Mouse (Mus musculus) MEL (cell line): ENCODE data around the gene Myo10. TPM values are rescaled to one million over a fixed set of nuclear protein-coding genes. Genes with fewer than 3 reads are reported as not detected.
A peak's percentile ranks its signal among the peaks of the same experiment; 100 is the strongest.

Experiments used
- DNase-seq: peaks from one replicate; pipeline ENCODE4 v3.0.0; 2011; ENCODE audit warnings: low read depth, low spot score
- H3K27ac ChIP-seq: 2 replicates; pipeline ENCODE4 v1.5.1; 2012; ENCODE audit warnings: low read depth, mild to moderate bottlenecking, control low read depth, low read length, moderate library complexity; ENCODE audit not compliant: control insufficient read depth
- H3K27me3 ChIP-seq, 2 experiments: fragments of 150-350 bp in 1 of 2; sonication (generic) in 1 of 2; 2 replicates each; pipeline ENCODE4 v1.6.1; 2012; ENCODE audit warnings: low read length in 2 of 2, mild to moderate bottlenecking in 2 of 2, improper control_type of control experiment in 1 of 2, moderate library complexity in 1 of 2; ENCODE audit not compliant: insufficient read depth in 2 of 2, control insufficient read depth in 1 of 2
- H3K36me3 ChIP-seq, 2 experiments: 2 replicates each; pipeline ENCODE4 v1.6.1; 2012 to 2014; ENCODE audit warnings: low read length in 2 of 2, improper control_type of control experiment in 1 of 2, inconsistent platforms in 1 of 2, mild to moderate bottlenecking in 1 of 2; ENCODE audit not compliant: insufficient read depth in 2 of 2, control insufficient read depth in 1 of 2
- H3K4me1 ChIP-seq, 2 experiments: fragments of 150-350 bp in 1 of 2; sonication (generic) in 1 of 2; 2 replicates each; pipeline ENCODE4 v1.6.1; 2012; ENCODE audit warnings: low read length in 2 of 2, improper control_type of control experiment in 1 of 2, mild to moderate bottlenecking in 1 of 2; ENCODE audit not compliant: insufficient read depth in 2 of 2, control insufficient read depth in 1 of 2
- H3K4me3 ChIP-seq, 2 experiments: fragments of 150-350 bp in 1 of 2; sonication (generic) in 1 of 2; 2 replicates each; pipeline ENCODE4 v1.5.1; 2012; ENCODE audit warnings: low read depth in 2 of 2, low read length in 2 of 2, mild to moderate bottlenecking in 2 of 2, moderate library complexity in 2 of 2, control low read depth in 1 of 2, improper control_type of control experiment in 1 of 2; ENCODE audit not compliant: control insufficient read depth in 1 of 2, insufficient read depth in 1 of 2
- H3K79me2 ChIP-seq: 2 replicates; pipeline ENCODE4 v1.6.1; 2012; ENCODE audit warnings: mild to moderate bottlenecking, low read length, moderate library complexity; ENCODE audit not compliant: control insufficient read depth, poor library complexity, insufficient read depth
- H3K9ac ChIP-seq: 2 replicates; pipeline ENCODE4 v1.6.1; 2012; ENCODE audit warnings: low read depth, mild to moderate bottlenecking, control low read depth, low read length, moderate library complexity; ENCODE audit not compliant: control insufficient read depth, poor library complexity, severe bottlenecking
- H3K9me3 ChIP-seq: fragments of 150-350 bp; sonication (generic); replicated peaks from 2 replicates; pipeline ENCODE4 v1.6.1; 2012; ENCODE audit warnings: mild to moderate bottlenecking, low read length, improper control_type of control experiment, moderate library complexity; ENCODE audit not compliant: insufficient read depth
- CTCF ChIP-seq, 3 experiments: IDR thresholded peaks in 2 of 3; conservative IDR thresholded peaks in 1 of 3; 2 replicates each; pipeline ENCODE4 v1.5.1; 2011 to 2012; ENCODE audit warnings: low read length in 3 of 3, low read depth in 2 of 3, mild to moderate bottlenecking in 2 of 3, improper control_type of control experiment in 1 of 3, inconsistent platforms in 1 of 3, mixed read lengths in 1 of 3, moderate library complexity in 1 of 3; ENCODE audit not compliant: control insufficient read depth in 1 of 3, insufficient read depth in 1 of 3, poor library complexity in 1 of 3, severe bottlenecking in 1 of 3
- E2F4 ChIP-seq: IDR thresholded peaks from 2 replicates; pipeline ENCODE4 v1.6.1; 2011; ENCODE audit warnings: low read depth, low read length, improper control_type of control experiment, borderline replicate concordance
- ELF1 ChIP-seq: IDR thresholded peaks from 2 replicates; pipeline ENCODE4 v1.6.1; 2014; ENCODE audit warnings: low read depth, mild to moderate bottlenecking, inconsistent platforms, low read length, improper control_type of control experiment, moderate library complexity
- EP300 ChIP-seq, 2 experiments: IDR thresholded peaks; 2 replicates each; pipeline ENCODE4 v1.6.1; 2011; ENCODE audit warnings: improper control_type of control experiment in 2 of 2, low read length in 2 of 2, low read depth in 1 of 2, mild to moderate bottlenecking in 1 of 2
- GABPA ChIP-seq: IDR thresholded peaks from 2 replicates; pipeline ENCODE4 v1.6.1; 2012; ENCODE audit warnings: low read depth, mild to moderate bottlenecking, inconsistent platforms, low read length, improper control_type of control experiment, moderate library complexity
- HCFC1 ChIP-seq: IDR thresholded peaks from 2 replicates; pipeline ENCODE4 v1.6.1; 2012; ENCODE audit warnings: low read depth, mild to moderate bottlenecking, inconsistent platforms, low read length, improper control_type of control experiment, moderate library complexity
- JUND ChIP-seq: IDR thresholded peaks from 2 replicates; pipeline ENCODE4 v1.6.1; 2011; ENCODE audit warnings: low read depth, mild to moderate bottlenecking, improper control_type of control experiment, low read length
- KAT2A ChIP-seq: conservative IDR thresholded peaks from 2 replicates; pipeline ENCODE4 v1.6.1; 2012; ENCODE audit warnings: low read depth, low read length, improper control_type of control experiment, inconsistent platforms
- MAX ChIP-seq: IDR thresholded peaks from 2 replicates; pipeline ENCODE4 v1.6.1; 2011; ENCODE audit warnings: low read length, improper control_type of control experiment
- MYB ChIP-seq: IDR thresholded peaks from 2 replicates; pipeline ENCODE4 v1.6.1; 2011; ENCODE audit warnings: mild to moderate bottlenecking, low read depth, low read length, improper control_type of control experiment
- MYC ChIP-seq: IDR thresholded peaks from 2 replicates; pipeline ENCODE4 v1.6.1; 2011; ENCODE audit warnings: low read depth, mild to moderate bottlenecking, low read length, improper control_type of control experiment, moderate library complexity
- NRF1 ChIP-seq: IDR thresholded peaks from 2 replicates; pipeline ENCODE4 v1.6.1; 2014; ENCODE audit warnings: low read depth, mild to moderate bottlenecking, inconsistent platforms, low read length, improper control_type of control experiment, moderate library complexity; ENCODE audit not compliant: poor library complexity, insufficient read depth, severe bottlenecking
- POLR2A ChIP-seq, 2 experiments: IDR thresholded peaks; 2 replicates each; pipeline ENCODE4 v1.6.1; 2011 to 2012; ENCODE audit warnings: low read length in 2 of 2, mild to moderate bottlenecking in 2 of 2, control low read depth in 1 of 2, improper control_type of control experiment in 1 of 2, low read depth in 1 of 2, moderate library complexity in 1 of 2; ENCODE audit not compliant: control insufficient read depth in 1 of 2, insufficient read depth in 1 of 2, poor library complexity in 1 of 2
- POLR2AphosphoS5 ChIP-seq: IDR thresholded peaks from 2 replicates; pipeline ENCODE4 v1.6.1; 2012; ENCODE audit warnings: low read depth, borderline replicate concordance, mild to moderate bottlenecking, inconsistent platforms, low read length, moderate library complexity, mixed read lengths
- RCOR1 ChIP-seq: IDR thresholded peaks from 2 replicates; pipeline ENCODE4 v1.6.1; 2012; ENCODE audit warnings: low read depth, mild to moderate bottlenecking, inconsistent platforms, low read length, improper control_type of control experiment
- TAL1 ChIP-seq: IDR thresholded peaks from 2 replicates; pipeline ENCODE4 v1.6.1; 2012; ENCODE audit warnings: mild to moderate bottlenecking, inconsistent platforms, low read length, moderate library complexity, mixed read lengths
- TCF12 ChIP-seq: IDR thresholded peaks from 2 replicates; pipeline ENCODE4 v1.6.1; 2014; ENCODE audit warnings: low read depth, mild to moderate bottlenecking, inconsistent platforms, low read length, improper control_type of control experiment, moderate library complexity
- UBTF ChIP-seq: IDR thresholded peaks from 2 replicates; pipeline ENCODE4 v1.6.1; 2012; ENCODE audit warnings: low read depth, mild to moderate bottlenecking, inconsistent platforms, low read length, improper control_type of control experiment, moderate library complexity, borderline replicate concordance; ENCODE audit not compliant: insufficient read depth
- USF1 ChIP-seq: IDR thresholded peaks from 2 replicates; pipeline ENCODE4 v1.6.1; 2014; ENCODE audit warnings: low read depth, mild to moderate bottlenecking, inconsistent platforms, low read length, improper control_type of control experiment, moderate library complexity
- ZC3H11A ChIP-seq: IDR thresholded peaks from 2 replicates; pipeline ENCODE4 v1.6.1; 2012; ENCODE audit warnings: low read depth, mild to moderate bottlenecking, inconsistent platforms, low read length, improper control_type of control experiment
- ZKSCAN1 ChIP-seq: IDR thresholded peaks from 2 replicates; pipeline ENCODE4 v1.6.1; 2012; ENCODE audit warnings: low read depth, mild to moderate bottlenecking, inconsistent platforms, low read length, improper control_type of control experiment, moderate library complexity
- ZMIZ1 ChIP-seq: IDR thresholded peaks from 2 replicates; pipeline ENCODE4 v1.6.1; 2012; ENCODE audit warnings: low read depth, mild to moderate bottlenecking, inconsistent platforms, low read length, improper control_type of control experiment, moderate library complexity
- polyA plus RNA-seq, 2 experiments: library from polyadenylated mRNA; stranded (reverse) in 1 of 2; unstranded in 1 of 2; fragments of >175 nt in 1 of 2; fragments of >200 nt in 1 of 2; gene quantifications; 2 replicates each; pipeline versions ENCODE4 v1.2.1 to v1.2.4; 2012; ENCODE audit warnings: low replicate concordance in 2 of 2, low read depth in 1 of 2; ENCODE audit not compliant: insufficient read length in 2 of 2, insufficient read depth in 1 of 2, missing spikeins in 1 of 2
- total RNA-seq: library from RNA; depleted of rRNA; stranded (reverse); fragments of 300-350 nt; gene quantifications from 2 replicates; pipeline ENCODE4 v1.2.3, GENCODE M21; 2012

The Myo10 gene
- total and polyA plus RNA-seq, 3 experiments, result 0.01 TPM; not detected in 2

GRCm38 (mm10) chr15:25812479-25812878, 190.2 kb downstream of the Myo10 start:
- Histone ChIP-seq H3K9ac (no peak overlapping the region), H3K4me3 (peak overlapping the region; percentile 35 to 65), H3K79me2 (no peaks in the 10 kb centered on the region), H3K9me3 (no peaks in the 10 kb centered on the region), H3K27ac (no peak overlapping the region), H3K36me3 (no peaks in the 10 kb centered on the region), H3K27me3 (no peaks in the 10 kb centered on the region), H3K4me1 (no peaks in the 10 kb centered on the region)
- peak; percentile 42 for DNase-seq
- TF ChIP-seq USF1, result no peak
- no peak for TF ChIP-seq KAT2A
- TF ChIP-seq POLR2AphosphoS5, result no peak
- TF ChIP-seq MYB, result no peak
- no peak for TF ChIP-seq CTCF (IDR thresholded peaks at IDR 0.05 in 2 of 3, conservative IDR thresholded peaks at IDR 0.05 in 1 of 3; ENCODE audit: control insufficient read depth in 1 of 3, insufficient read depth in 1 of 3, low read depth in 2 of 3, low read length in 3 of 3, poor library complexity in 1 of 3, severe bottlenecking in 1 of 3)
- TF ChIP-seq UBTF, result no peak
- TF ChIP-seq NRF1, result no peak
- TF ChIP-seq ZMIZ1, result no peak
- TF ChIP-seq RCOR1, result no peak
- no peak for TF ChIP-seq POLR2A (IDR thresholded peaks at IDR 0.05; ENCODE audit: control insufficient read depth in 1 of 2, insufficient read depth in 1 of 2, low read depth in 1 of 2, low read length in 2 of 2, poor library complexity in 1 of 2)
- TF ChIP-seq, all 39 proteins: peak for 0

GRCm38 (mm10) chr15:25814535-25814934, 192.2 kb downstream of the Myo10 start:
- Histone ChIP-seq H3K4me1 (no peaks in the 10 kb centered on the region), H3K79me2 (no peaks in the 10 kb centered on the region), H3K9me3 (no peaks in the 10 kb centered on the region), H3K27me3 (no peaks in the 10 kb centered on the region), H3K27ac (no peak overlapping the region), H3K4me3 (no peak overlapping the region), H3K9ac (no peak overlapping the region), H3K36me3 (no peaks in the 10 kb centered on the region)
- no peak for DNase-seq
- TF ChIP-seq ELF1 (no peak), USF1 (no peak), HCFC1 (no peak), RCOR1 (no peak), POLR2AphosphoS5 (no peak), MYC (no peak), GABPA (no peak), ZKSCAN1 (no peak), UBTF (no peak), MAX (no peak), TAL1 (no peak), CTCF (IDR thresholded peaks at IDR 0.05 in 2 of 3, conservative IDR thresholded peaks at IDR 0.05 in 1 of 3; ENCODE audit: control insufficient read depth in 1 of 3, insufficient read depth in 1 of 3, low read depth in 2 of 3, low read length in 3 of 3, poor library complexity in 1 of 3, severe bottlenecking in 1 of 3) (no peak), E2F4 (no peak), MYB (no peak), ZC3H11A (no peak), EP300 (IDR thresholded peaks at IDR 0.05; ENCODE audit: low read depth in 1 of 2, low read length in 2 of 2) (no peak), TCF12 (no peak), JUND (no peak)
